Mouse (Mus musculus) forebrain, embryonic 14.5 days (tissue): ENCODE measurements around the gene H2-Eb1. TPM values are rescaled to one million over a fixed set of nuclear protein-coding genes. Genes with fewer than 3 reads are reported as not detected.

Source experiments
- ATAC-seq: fragments of 200-750 bp; cut with Nextera tagmentation; 2 replicates; pipeline ENCODE4 v1.8.0; 2017; ENCODE audit warnings: mild to moderate bottlenecking, moderate library complexity
- DNase-seq: peaks from one replicate; pipeline ENCODE4 v3.0.0-alpha.2; 2015; ENCODE audit warnings: low spot score
- H3K27ac ChIP-seq: fragments of 300-500 bp; sonication (generic); 2 replicates; pipeline ENCODE4 v1.5.1; 2014; ENCODE audit warnings: low read depth, mild to moderate bottlenecking, control low read depth, low read length, moderate library complexity
- H3K27me3 ChIP-seq: fragments of 300-500 bp; sonication (generic); replicated peaks from 2 replicates; pipeline ENCODE4 v1.6.1; 2014; ENCODE audit warnings: low read length, control low read depth, mixed read lengths; ENCODE audit not compliant: control insufficient read depth, insufficient read depth
- H3K36me3 ChIP-seq: fragments of 300-500 bp; sonication (generic); 2 replicates; pipeline ENCODE4 v1.6.1; 2014; ENCODE audit warnings: low read length, control low read depth; ENCODE audit not compliant: control insufficient read depth, insufficient read depth
- H3K4me1 ChIP-seq: fragments of 300-500 bp; sonication (generic); 2 replicates; pipeline ENCODE4 v1.6.1; 2014; ENCODE audit warnings: antibody characterized with exemption, low read length, control low read depth; ENCODE audit not compliant: control insufficient read depth, insufficient read depth
- H3K4me2 ChIP-seq: fragments of 300-500 bp; sonication (generic); 2 replicates; pipeline ENCODE4 v1.6.1; 2014; ENCODE audit warnings: mild to moderate bottlenecking, control low read depth, low read length
- H3K4me3 ChIP-seq: fragments of 300-500 bp; sonication (generic); 2 replicates; pipeline ENCODE4 v1.5.1; 2014; ENCODE audit warnings: low read depth, low read length, control low read depth
- H3K9ac ChIP-seq: fragments of 300-500 bp; sonication (generic); 2 replicates; pipeline ENCODE4 v1.6.1; 2014; ENCODE audit warnings: mild to moderate bottlenecking, low read length, control low read depth, moderate library complexity
- H3K9me3 ChIP-seq: fragments of 300-500 bp; sonication (generic); replicated peaks from 2 replicates; pipeline ENCODE4 v1.6.1; 2016; ENCODE audit warnings: low read length, control low read depth, mixed read lengths; ENCODE audit not compliant: control insufficient read depth
- WGBS: fragments of 180-500 bp; shearing (Covaris S2); extraction: QIAGEN DNeasy Blood & Tissue Kit; methylation state at CpG from one replicate; pipeline ENCODE4 v1.1.7; 2014; 5-methylcytosine and 5-hydroxymethylcytosine counted together
- polyA plus RNA-seq: library from polyadenylated mRNA; unstranded; fragments of >200 nt; fragmentation: Nextera tagmentation; extraction: Ambion mirVana; gene quantifications from 2 replicates; pipeline ENCODE4 v1.2.1, GENCODE M21; 2014

Gene H2-Eb1
- polyA plus RNA-seq, 1 experiment from 2014 or later = 0.85 TPM

DNA sequence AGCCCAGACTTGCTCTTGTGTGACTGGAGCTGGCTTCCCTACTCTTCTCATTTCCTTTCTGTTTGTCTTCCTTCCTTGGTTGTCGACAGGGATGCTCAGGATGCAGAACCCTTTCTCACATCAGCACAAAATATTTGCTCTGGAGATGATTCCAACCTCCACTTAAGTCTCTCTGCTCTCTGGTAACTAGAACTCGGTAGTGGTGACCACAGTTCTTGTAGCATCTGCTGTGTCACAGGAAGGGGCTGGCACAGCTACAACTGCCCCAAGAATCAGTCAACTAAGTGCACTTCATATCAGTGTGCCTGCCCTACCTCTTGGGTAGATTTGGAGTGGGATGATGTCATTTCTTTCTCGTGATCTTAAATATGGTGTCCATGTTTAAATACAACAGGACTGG, 40.4 kb downstream of the H2-Eb1 start:
- Histone ChIP-seq H3K27ac (no peak overlapping the region), H3K27me3 (no peaks in the 10 kb centered on the region), H3K36me3 (no peaks in the 10 kb centered on the region), H3K4me3 (no peak overlapping the region), H3K4me2 (no peak overlapping the region), H3K9me3 (no peaks in the 10 kb centered on the region), H3K9ac (no peak overlapping the region), H3K4me1 (no peaks in the 10 kb centered on the region)
- WGBS = 77% methylated on average over 3 of the region's 3 CpGs
- ATAC-seq (no peak), DNase-seq (no peak)

DNA sequence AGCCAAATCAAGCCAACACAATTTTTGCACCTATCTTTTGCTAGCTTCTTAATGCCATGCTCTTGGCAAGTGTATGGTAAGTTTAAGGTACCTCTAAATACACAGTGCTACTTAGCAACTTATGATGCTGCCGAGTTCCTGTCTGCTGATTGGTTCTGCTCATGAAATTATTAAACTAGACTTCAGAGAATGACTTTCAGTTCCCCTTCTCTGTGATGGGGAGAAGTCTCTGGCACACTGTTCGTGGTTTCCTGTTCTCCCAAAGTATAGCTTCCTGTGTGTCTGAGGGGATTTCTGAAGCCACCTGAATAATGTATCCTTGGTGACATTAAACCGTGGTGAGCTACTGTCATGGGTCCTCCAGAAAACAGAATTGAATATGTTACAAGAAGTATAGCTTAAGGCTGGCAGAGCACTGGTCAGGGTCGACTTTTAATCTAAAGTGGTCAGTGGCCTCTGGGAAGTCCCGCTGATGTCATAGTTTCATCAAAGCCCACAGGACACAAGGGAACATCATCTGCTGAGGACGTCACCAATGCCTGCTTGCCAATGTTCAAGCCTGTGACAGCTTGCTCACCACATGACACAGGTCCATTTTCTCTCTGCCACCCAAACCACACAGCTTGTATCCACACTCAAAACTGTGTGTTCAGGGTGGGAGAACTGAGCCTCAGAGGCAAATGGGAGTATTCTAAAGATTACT, 42.1 kb downstream of the H2-Eb1 start:
- no peaks in the 10 kb centered on the region for H3K36me3 ChIP-seq
- ATAC-seq = no peak
- H3K9ac ChIP-seq = no peak overlapping the region
- no peak overlapping the region for H3K4me2 ChIP-seq
- no peak overlapping the region for H3K27ac ChIP-seq
- no peaks in the 10 kb centered on the region for H3K9me3 ChIP-seq
- H3K4me3 ChIP-seq = no peak overlapping the region
- H3K27me3 ChIP-seq = no peaks in the 10 kb centered on the region
- DNase-seq = peak; percentile 38
- no peaks in the 10 kb centered on the region for H3K4me1 ChIP-seq
- WGBS = 70% methylated on average over 6 of the region's 6 CpGs

DNA sequence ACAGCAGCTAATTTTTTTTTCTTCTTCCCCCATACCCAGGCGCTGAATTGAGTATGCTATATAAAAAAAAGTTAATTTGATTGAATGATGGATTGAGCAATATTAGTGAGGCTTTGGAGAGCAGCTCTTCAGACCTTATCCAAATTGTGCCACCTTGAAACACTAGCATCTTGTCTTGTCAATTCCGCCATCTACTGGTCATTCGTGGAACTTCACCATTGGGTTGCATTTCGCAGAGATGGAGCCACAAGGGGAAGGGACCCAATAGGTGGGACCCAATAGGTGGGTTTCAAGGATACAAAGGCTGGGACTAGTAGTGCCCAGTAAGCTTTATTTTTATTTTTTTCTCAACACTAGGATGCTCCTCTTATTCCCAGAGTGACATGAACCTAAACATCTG, 43.8 kb downstream of the H2-Eb1 start:
- no peak overlapping the region for H3K4me2 ChIP-seq
- no peaks in the 10 kb centered on the region for H3K4me1 ChIP-seq
- H3K27me3 ChIP-seq = no peaks in the 10 kb centered on the region
- no peak overlapping the region for H3K9ac ChIP-seq
- 8% methylated on average over 4 of the region's 4 CpGs for WGBS
- no peak overlapping the region for H3K4me3 ChIP-seq
- no peaks in the 10 kb centered on the region for H3K9me3 ChIP-seq
- H3K36me3 ChIP-seq = no peaks in the 10 kb centered on the region
- ATAC-seq (no peak), DNase-seq (peak; percentile 89)
- no peak overlapping the region for H3K27ac ChIP-seq

- Histone ChIP-seq H3K4me3 (no peak within 1 kb of the TSS), H3K4me1 (no peaks in the 10 kb centered on the region), H3K9ac (no peak within 1 kb of the TSS), H3K36me3 (no peaks in the 10 kb centered on the region), H3K4me2 (no peak within 1 kb of the TSS), H3K9me3 (no peaks in the 10 kb centered on the region), H3K27me3 (no peaks in the 10 kb centered on the region), H3K27ac (no peak within 1 kb of the TSS)
- no peak for ATAC-seq
- 85% methylated on average over 5 of the region's 5 CpGs for WGBS
- no peak for DNase-seq
These were observed 48.9 kb downstream of the H2-Eb1 start, which contains the start of gene Btnl2 for GRCm38 (mm10) chr17:34354539-34354938. Gene Btnl2 (plus strand): TSS chr17:34354822.

GRCm38 (mm10) chr17:34354940-34355339, 49.3 kb downstream of the H2-Eb1 start:
- no peak for DNase-seq
- H3K4me1 ChIP-seq = no peaks in the 10 kb centered on the region
- H3K9ac ChIP-seq = no peak overlapping the region
- no peak overlapping the region for H3K27ac ChIP-seq
- H3K36me3 ChIP-seq = no peaks in the 10 kb centered on the region
- H3K27me3 ChIP-seq = no peaks in the 10 kb centered on the region
- no peaks in the 10 kb centered on the region for H3K9me3 ChIP-seq
- no peak overlapping the region for H3K4me2 ChIP-seq
- no peak overlapping the region for H3K4me3 ChIP-seq
- 80% methylated on average over 1 of the region's 1 CpGs for WGBS
- ATAC-seq = no peak

DNA sequence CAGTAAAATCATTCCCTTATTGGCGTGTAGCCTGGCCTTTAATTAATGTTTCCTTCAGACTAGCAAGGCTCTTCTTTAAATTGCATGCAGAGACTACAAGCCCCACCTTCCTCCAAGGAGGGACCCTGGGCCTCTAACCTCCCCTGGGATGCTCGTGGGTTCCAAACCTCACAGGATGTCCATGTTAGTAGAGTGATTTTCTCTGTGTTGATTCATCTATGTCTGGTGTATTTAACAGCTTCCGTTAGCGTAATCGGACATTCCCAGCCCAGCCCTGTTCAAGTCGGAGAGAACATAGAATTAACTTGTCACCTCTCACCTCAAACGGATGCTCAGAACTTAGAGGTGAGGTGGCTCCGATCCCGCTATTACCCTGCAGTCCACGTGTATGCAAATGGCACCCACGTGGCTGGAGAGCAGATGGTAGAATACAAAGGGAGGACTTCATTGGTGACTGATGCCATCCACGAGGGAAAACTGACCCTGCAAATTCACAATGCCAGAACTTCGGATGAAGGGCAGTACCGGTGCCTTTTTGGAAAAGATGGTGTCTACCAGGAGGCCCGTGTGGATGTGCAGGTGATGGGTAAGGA, 57.4 kb downstream of the H2-Eb1 start:
- H3K27me3 ChIP-seq = no peaks in the 10 kb centered on the region
- H3K4me1 ChIP-seq = no peaks in the 10 kb centered on the region
- WGBS = 86% methylated on average over 15 of the region's 15 CpGs
- no peak overlapping the region for H3K4me2 ChIP-seq
- no peak for DNase-seq
- no peak overlapping the region for H3K4me3 ChIP-seq
- no peak for ATAC-seq
- no peak overlapping the region for H3K27ac ChIP-seq
- no peaks in the 10 kb centered on the region for H3K9me3 ChIP-seq
- no peaks in the 10 kb centered on the region for H3K36me3 ChIP-seq
- H3K9ac ChIP-seq = no peak overlapping the region

- Histone ChIP-seq H3K4me1 (no peaks in the 10 kb centered on the region), H3K9ac (no peak overlapping the region), H3K36me3 (no peaks in the 10 kb centered on the region), H3K27ac (no peak overlapping the region), H3K9me3 (no peaks in the 10 kb centered on the region), H3K4me2 (no peak overlapping the region), H3K27me3 (no peaks in the 10 kb centered on the region), H3K4me3 (no peak overlapping the region)
- ATAC-seq = no peak
- WGBS = 89% methylated on average over 3 of the region's 3 CpGs
- DNase-seq = no peak
These were observed 58.1 kb downstream of the H2-Eb1 start for GRCm38 (mm10) chr17:34363676-34364310.

DNA sequence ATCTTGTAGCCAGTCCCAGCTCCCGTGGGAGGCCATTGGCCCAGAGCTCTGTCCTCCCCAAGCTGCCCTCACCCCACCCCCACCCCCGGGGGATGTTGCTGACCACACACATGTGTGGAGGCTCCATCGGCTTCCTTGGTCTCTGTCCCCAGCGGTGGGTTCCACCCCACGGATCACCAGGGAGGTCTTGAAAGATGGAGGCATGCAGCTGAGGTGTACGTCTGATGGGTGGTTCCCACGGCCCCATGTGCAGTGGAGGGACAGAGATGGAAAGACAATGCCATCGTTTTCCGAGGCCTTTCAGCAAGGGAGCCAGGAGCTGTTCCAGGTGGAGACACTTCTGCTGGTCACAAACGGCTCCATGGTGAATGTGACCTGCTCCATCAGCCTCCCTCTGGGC, 59.4 kb downstream of the H2-Eb1 start:
- WGBS = 76% methylated on average over 10 of the region's 10 CpGs
- Histone ChIP-seq H3K9me3 (no peaks in the 10 kb centered on the region), H3K36me3 (no peaks in the 10 kb centered on the region), H3K4me1 (no peaks in the 10 kb centered on the region), H3K9ac (no peak overlapping the region), H3K4me2 (no peak overlapping the region), H3K27me3 (no peaks in the 10 kb centered on the region), H3K4me3 (no peak overlapping the region), H3K27ac (no peak overlapping the region)
- DNase-seq (no peak), ATAC-seq (no peak)
